Mouse (Mus musculus) thymus, adult 2 months (tissue): ENCODE results near the gene Pccb. TPM values are rescaled to one million over a fixed set of nuclear protein-coding genes. Genes with fewer than 3 reads are reported as not detected.
A peak's percentile ranks its signal among the peaks of the same experiment; 100 is the strongest.

ENCODE experiments used
- DNase-seq: peaks from one replicate; pipeline ENCODE4 v3.0.0; 2021
- H3K27ac ChIP-seq: fragments of 200-500 bp; 2 replicates; pipeline ENCODE4 v1.5.1; 2012; ENCODE audit warnings: low read length, control low read depth; ENCODE audit not compliant: control insufficient read depth, insufficient read depth
- H3K27me3 ChIP-seq: fragments of 200-500 bp; 2 replicates; pipeline ENCODE4 v1.6.1; 2012; ENCODE audit warnings: mild to moderate bottlenecking, low read length, moderate library complexity, mixed read lengths; ENCODE audit not compliant: control insufficient read depth, insufficient read depth
- H3K36me3 ChIP-seq: fragments of 200-500 bp; 2 replicates; pipeline ENCODE4 v1.6.1; 2012; ENCODE audit warnings: mild to moderate bottlenecking, low read length, moderate library complexity; ENCODE audit not compliant: control insufficient read depth, insufficient read depth
- H3K4me1 ChIP-seq: fragments of 200-500 bp; replicated peaks from 2 replicates; pipeline ENCODE4 v1.6.1; 2012; ENCODE audit warnings: low read length; ENCODE audit not compliant: control insufficient read depth, insufficient read depth
- H3K4me3 ChIP-seq: fragments of 200-500 bp; 2 replicates; pipeline ENCODE4 v1.5.1; 2012; ENCODE audit warnings: mild to moderate bottlenecking, low read length, control low read depth, moderate library complexity; ENCODE audit not compliant: control insufficient read depth, insufficient read depth
- CTCF ChIP-seq: fragments of 200-500 bp; IDR thresholded peaks from 2 replicates; pipeline ENCODE4 v1.5.1; 2012; ENCODE audit warnings: mild to moderate bottlenecking, control low read depth, low read length, moderate library complexity, borderline replicate concordance; ENCODE audit not compliant: control insufficient read depth, poor library complexity, insufficient read depth; ENCODE audit errors: extremely low read depth
- POLR2A ChIP-seq: fragments of 200-500 bp; IDR thresholded peaks from 2 replicates; pipeline ENCODE4 v1.6.1; 2012; ENCODE audit warnings: mild to moderate bottlenecking, low read length, control low read depth, moderate library complexity; ENCODE audit not compliant: control insufficient read depth, poor library complexity, insufficient read depth; ENCODE audit errors: extremely low read depth
- WGBS: fragments of 180-500 bp; shearing (Covaris S2); methylation state at CpG from one replicate; pipeline ENCODE4 v1.1.7; 2018; 5-methylcytosine and 5-hydroxymethylcytosine counted together
- polyA plus RNA-seq: library from polyadenylated mRNA; depleted of rRNA; stranded (reverse); fragments of >200 nt; gene quantifications from 2 replicates; pipeline ENCODE4 v1.2.3, GENCODE M21; 2012; rRNA removed

Gene Pccb
- polyA plus RNA-seq, result 43.4 and 43.8 TPM in 2 replicates

GRCm38 (mm10) chr9:101034448-101035098, at the start of gene Pccb:
Gene Pccb, minus strand, starts transcription at chr9:101034898.
- WGBS, result under 1% methylated on average over 58 of the region's 61 CpGs
- TF ChIP-seq POLR2A, result peak; percentile 64
- peak; percentile 78 for TF ChIP-seq CTCF
- DNase-seq, result peak; percentile 94

GRCm38 (mm10) chr9:101083728-101084127, 49.0 kb upstream of the Pccb start:
- H3K36me3 ChIP-seq, result peaks cover 6% of the 10 kb centered on the region; the same call in 1 of the 2 replicates
- no peak for DNase-seq
- H3K27ac ChIP-seq, result no peak overlapping the region

More at GRCm38 (mm10) chr9:101034448-101035098, at the start of gene Pccb:
- Histone ChIP-seq H3K4me3 (peak within 1 kb of the TSS; percentile 55), H3K4me1 (peaks cover 3% of the 10 kb centered on the region), H3K27ac (peak within 1 kb of the TSS; percentile 42; the same call in 1 of the 2 replicates), H3K27me3 (no peaks in the 10 kb centered on the region), H3K36me3 (no peaks in the 10 kb centered on the region)

DNA sequence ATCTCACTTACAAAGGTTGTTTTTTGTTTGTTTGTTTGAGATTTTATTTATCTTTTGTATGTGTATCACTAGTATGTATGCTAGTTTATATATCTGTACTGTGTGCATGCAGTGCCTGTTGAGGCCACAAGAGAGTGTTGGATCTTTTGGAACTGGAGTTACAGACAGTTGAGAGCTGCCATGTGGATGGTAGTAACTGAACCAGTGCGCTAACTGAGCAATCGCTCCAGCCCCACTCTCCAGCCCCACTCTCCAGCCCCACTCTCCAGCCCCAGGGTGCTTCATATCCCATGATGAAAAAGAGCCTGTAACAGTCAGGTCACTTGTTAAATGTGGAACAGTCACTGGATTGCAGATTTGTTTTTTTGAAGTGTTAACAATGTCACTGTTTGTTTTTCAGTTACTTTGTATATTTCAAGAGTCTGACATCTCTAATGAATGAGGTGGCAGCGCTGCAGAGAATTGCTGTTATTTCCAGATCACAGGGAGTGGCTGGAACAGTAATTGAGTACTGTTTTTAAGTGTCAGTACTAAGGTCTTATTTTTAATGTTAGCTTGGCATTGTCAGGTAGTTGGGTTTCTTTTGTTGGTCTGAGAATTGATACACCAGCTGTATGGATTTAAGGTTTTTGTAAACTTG, 45.5 kb upstream of the Pccb start:
- peaks cover 10% of the 10 kb centered on the region for H3K4me1 ChIP-seq
- TF ChIP-seq POLR2A, result no peak
- TF ChIP-seq CTCF, result no peak
- WGBS, result 90% methylated on average over 3 of the region's 3 CpGs
- no peak overlapping the region for H3K27ac ChIP-seq
- DNase-seq, result no peak
- no peaks in the 10 kb centered on the region for H3K27me3 ChIP-seq
- H3K36me3 ChIP-seq, result peaks cover 6% of the 10 kb centered on the region; the same call in 1 of the 2 replicates
- H3K4me3 ChIP-seq, result no peak overlapping the region

More at GRCm38 (mm10) chr9:101083728-101084127, 49.0 kb upstream of the Pccb start:
- no peak overlapping the region for H3K4me3 ChIP-seq
- WGBS, result 88% methylated on average over 3 of the region's 3 CpGs
- TF ChIP-seq CTCF, result no peak
- no peak for TF ChIP-seq POLR2A
- H3K4me1 ChIP-seq, result peaks cover 7% of the 10 kb centered on the region
- H3K27me3 ChIP-seq, result no peaks in the 10 kb centered on the region

GRCm38 (mm10) chr9:101078579-101078978, 43.9 kb upstream of the Pccb start:
- DNase-seq, result no peak
- Histone ChIP-seq H3K36me3 (peaks cover 6% of the 10 kb centered on the region; the same call in 1 of the 2 replicates), H3K27ac (no peak overlapping the region; the same call in 1 of the 2 replicates), H3K4me3 (peak overlapping the region; percentile 23; the same call in 1 of the 2 replicates), H3K27me3 (no peaks in the 10 kb centered on the region), H3K4me1 (peaks cover 10% of the 10 kb centered on the region)
- whole genome bisulfite sequencing, result 62% methylated on average over 4 of the region's 4 CpGs
- TF ChIP-seq POLR2A (no peak), CTCF (no peak)

GRCm38 (mm10) chr9:101077486-101077885, 42.8 kb upstream of the Pccb start:
- no peak for TF ChIP-seq POLR2A
- no peak for TF ChIP-seq CTCF

GRCm38 (mm10) chr9:101076095-101076875, 41.6 kb upstream of the Pccb start:
- TF ChIP-seq CTCF (no peak), POLR2A (no peak)
- WGBS, result under 1% methylated on average over 18 of the region's 18 CpGs
- peak; percentile 23 for DNase-seq

More at GRCm38 (mm10) chr9:101077486-101077885, 42.8 kb upstream of the Pccb start:
- Histone ChIP-seq H3K27me3 (no peaks in the 10 kb centered on the region), H3K36me3 (peaks cover 6% of the 10 kb centered on the region; the same call in 1 of the 2 replicates), H3K27ac (no peak overlapping the region), H3K4me1 (peaks cover 10% of the 10 kb centered on the region), H3K4me3 (no peak overlapping the region)
- no peak for DNase-seq

More at GRCm38 (mm10) chr9:101076095-101076875, 41.6 kb upstream of the Pccb start:
- Histone ChIP-seq H3K4me3 (peak overlapping the region; percentile 41), H3K27me3 (no peaks in the 10 kb centered on the region), H3K4me1 (peaks cover 10% of the 10 kb centered on the region), H3K36me3 (peaks cover 4% of the 10 kb centered on the region; the same call in 1 of the 2 replicates), H3K27ac (no peak overlapping the region)
